Mouse (Mus musculus) midbrain, postnatal 0 days (tissue): ENCODE data around the gene R3hdm2. TPM values are rescaled to one million over a fixed set of nuclear protein-coding genes. Genes with fewer than 3 reads are reported as not detected.

ENCODE experiments used
- ATAC-seq: fragments of 200-750 bp; cut with Nextera tagmentation; 2 replicates; pipeline ENCODE4 v1.8.0; 2017; ENCODE audit warnings: moderate number of reproducible peaks, mild to moderate bottlenecking, moderate TSS enrichment, moderate library complexity; ENCODE audit not compliant: low FRiP score
- DNase-seq: peaks from one replicate; pipeline ENCODE4 v3.0.0-alpha.2; 2015; ENCODE audit warnings: low spot score
- H3K27ac ChIP-seq: fragments of 300-500 bp; sonication (generic); 2 replicates; pipeline ENCODE4 v1.5.1; 2014; ENCODE audit warnings: low read depth, mild to moderate bottlenecking, low read length, mixed read lengths
- H3K27me3 ChIP-seq: fragments of 300-500 bp; sonication (generic); 2 replicates; pipeline ENCODE4 v1.6.1; 2014; ENCODE audit warnings: low read length, control low read depth, mixed read lengths; ENCODE audit not compliant: insufficient read depth
- H3K36me3 ChIP-seq: fragments of 300-500 bp; sonication (generic); 2 replicates; pipeline ENCODE4 v1.6.1; 2014; ENCODE audit warnings: low read length, control low read depth, mixed read lengths; ENCODE audit not compliant: insufficient read depth
- H3K4me1 ChIP-seq: fragments of 300-500 bp; sonication (generic); 2 replicates; pipeline ENCODE4 v1.6.1; 2014; ENCODE audit warnings: mild to moderate bottlenecking, control low read depth, antibody characterized with exemption, low read length, mixed read lengths; ENCODE audit not compliant: insufficient read depth
- H3K4me2 ChIP-seq: fragments of 300-500 bp; sonication (generic); 2 replicates; pipeline ENCODE4 v1.6.1; 2014; ENCODE audit warnings: low read depth, mild to moderate bottlenecking, low read length, mixed read lengths; ENCODE audit not compliant: poor library complexity, severe bottlenecking
- H3K4me3 ChIP-seq: fragments of 300-500 bp; sonication (generic); 2 replicates; pipeline ENCODE4 v1.5.1; 2014; ENCODE audit warnings: low read depth, mild to moderate bottlenecking, low read length, moderate library complexity
- H3K9ac ChIP-seq: fragments of 300-500 bp; sonication (generic); replicated peaks from 2 replicates; pipeline ENCODE4 v1.6.1; 2014; ENCODE audit warnings: mild to moderate bottlenecking, low read length, moderate library complexity, mixed read lengths; ENCODE audit not compliant: poor library complexity, severe bottlenecking
- H3K9me3 ChIP-seq: fragments of 300-500 bp; sonication (generic); 2 replicates; pipeline ENCODE4 v1.6.1; 2016; ENCODE audit warnings: low read length, control low read depth
- CTCF ChIP-seq: IDR thresholded peaks from 2 replicates; pipeline ENCODE4 v1.5.1; 2016; ENCODE audit warnings: antibody characterized with exemption, mild to moderate bottlenecking
- WGBS: fragments of 180-500 bp; shearing (Covaris S2); extraction: QIAGEN DNeasy Blood & Tissue Kit; methylation state at CpG from one replicate; pipeline ENCODE4 v1.1.7; 2014; 5-methylcytosine and 5-hydroxymethylcytosine counted together
- polyA plus RNA-seq: library from polyadenylated mRNA; unstranded; fragments of >200 nt; fragmentation: Nextera tagmentation; extraction: Ambion mirVana; gene quantifications from 2 replicates; pipeline ENCODE4 v1.2.1, GENCODE M21; 2015
- total RNA-seq: library from RNA; depleted of rRNA; stranded (reverse); fragments of >200 nt; gene quantifications from 2 replicates; pipeline ENCODE4 v1.2.3, GENCODE M21; 2014

The R3hdm2 gene
- total and polyA plus RNA-seq, 2 experiments from 2014 or later: 40.0 to 52.0 TPM

GRCm38 (mm10) chr10:127425794-127426193 lies 45.7 kb downstream of the R3hdm2 start:
- Histone ChIP-seq H3K36me3 (peaks cover 5% of the 10 kb centered on the region; the same call in 1 of the 2 replicates), H3K27me3 (no peaks in the 10 kb centered on the region), H3K9ac (no peak overlapping the region), H3K4me2 (no peak overlapping the region), H3K4me3 (no peak overlapping the region), H3K4me1 (peaks cover 13% of the 10 kb centered on the region), H3K9me3 (no peaks in the 10 kb centered on the region), H3K27ac (no peak overlapping the region)
- no peak for TF ChIP-seq CTCF
- ATAC-seq: no peak
- no peak for DNase-seq
- 93% methylated on average over 2 of the region's 2 CpGs for WGBS

- Histone ChIP-seq H3K27ac (no peak overlapping the region), H3K4me1 (peaks cover 10% of the 10 kb centered on the region), H3K4me3 (no peak overlapping the region), H3K9me3 (no peaks in the 10 kb centered on the region), H3K4me2 (no peak overlapping the region), H3K36me3 (peaks cover 5% of the 10 kb centered on the region; the same call in 1 of the 2 replicates), H3K27me3 (no peaks in the 10 kb centered on the region), H3K9ac (no peak overlapping the region)
- DNase-seq (no peak), ATAC-seq (no peak)
- no peak for TF ChIP-seq CTCF
- WGBS: 11% methylated on average over 2 of the region's 2 CpGs
These were observed 46.5 kb downstream of the R3hdm2 start for GRCm38 (mm10) chr10:127426670-127427069.

- Histone ChIP-seq H3K36me3 (peaks cover 5% of the 10 kb centered on the region; the same call in 1 of the 2 replicates), H3K27ac (no peak overlapping the region), H3K9me3 (no peaks in the 10 kb centered on the region), H3K9ac (no peak overlapping the region), H3K4me2 (no peak overlapping the region), H3K27me3 (no peaks in the 10 kb centered on the region), H3K4me1 (peaks cover 6% of the 10 kb centered on the region; the same call in 1 of the 2 replicates), H3K4me3 (no peak overlapping the region)
- WGBS: 97% methylated on average over 1 of the region's 1 CpGs
- TF ChIP-seq CTCF: no peak
- ATAC-seq (no peak), DNase-seq (no peak)
These were observed 47.0 kb downstream of the R3hdm2 start for GRCm38 (mm10) chr10:127427107-127427506.

DNA sequence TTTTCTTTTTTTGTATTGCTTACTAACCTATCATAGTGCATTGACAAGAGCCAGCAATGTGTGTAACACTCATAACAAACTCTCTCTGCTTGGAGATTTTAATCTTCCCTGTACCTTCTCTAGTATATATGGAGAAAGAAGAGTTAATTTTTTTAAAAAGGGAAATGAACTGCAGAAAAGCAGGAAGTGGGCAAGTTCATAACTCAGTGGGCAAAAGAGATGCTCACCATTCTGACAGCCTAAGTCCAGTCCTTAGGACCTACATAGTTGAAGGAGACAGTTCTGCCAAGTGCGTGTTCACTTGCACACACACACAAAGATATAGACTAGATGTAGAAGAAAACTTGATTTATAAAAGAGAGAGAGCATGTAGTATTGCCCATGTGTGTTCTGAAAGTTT lies 47.9 kb downstream of the R3hdm2 start:
- Histone ChIP-seq H3K4me2 (no peak overlapping the region), H3K36me3 (peaks cover 5% of the 10 kb centered on the region; the same call in 1 of the 2 replicates), H3K27me3 (no peaks in the 10 kb centered on the region), H3K4me1 (0 out of 2 replicates have a peak, but pooled peaks cover 5% of the 10 kb centered on the region), H3K9ac (no peak overlapping the region), H3K27ac (no peak overlapping the region), H3K9me3 (no peaks in the 10 kb centered on the region), H3K4me3 (no peak overlapping the region)
- no peak for TF ChIP-seq CTCF
- DNase-seq (no peak), ATAC-seq (no peak)
- WGBS: 100% methylated on average over 1 of the region's 1 CpGs

- H3K4me2 ChIP-seq: no peak overlapping the region
- ATAC-seq: no peak
- no peaks in the 10 kb centered on the region for H3K27me3 ChIP-seq
- H3K27ac ChIP-seq: no peak overlapping the region
- 70% methylated on average over 1 of the region's 1 CpGs for WGBS
- no peaks in the 10 kb centered on the region for H3K9me3 ChIP-seq
- no peak; the same call in 1 of the 2 replicates for TF ChIP-seq CTCF
- peaks cover 5% of the 10 kb centered on the region; the same call in 1 of the 2 replicates for H3K36me3 ChIP-seq
- 0 out of 2 replicates have a peak, but pooled peaks cover 5% of the 10 kb centered on the region for H3K4me1 ChIP-seq
- DNase-seq: no peak
- no peak overlapping the region for H3K4me3 ChIP-seq
- no peak overlapping the region for H3K9ac ChIP-seq
These were observed 49.4 kb downstream of the R3hdm2 start for GRCm38 (mm10) chr10:127429538-127429937.

- Histone ChIP-seq H3K27ac (no peak overlapping the region), H3K9ac (no peak overlapping the region), H3K4me3 (no peak overlapping the region), H3K4me2 (no peak overlapping the region), H3K27me3 (no peaks in the 10 kb centered on the region), H3K9me3 (no peaks in the 10 kb centered on the region), H3K4me1 (no peaks in the 10 kb centered on the region), H3K36me3 (peaks cover under 1% of the 10 kb centered on the region; the same call in 1 of the 2 replicates)
- no peak for TF ChIP-seq CTCF
- 97% methylated on average over 4 of the region's 4 CpGs for WGBS
- no peak for DNase-seq
- ATAC-seq: no peak
These were observed 52.3 kb downstream of the R3hdm2 start for GRCm38 (mm10) chr10:127432466-127432865.
